Mouse (Mus musculus) liver, postnatal 0 days (tissue): ENCODE measurements around the gene Sgpp2.

Experiments
- CTCF ChIP-seq: sonication (generic); IDR thresholded peaks from 2 replicates; pipeline ENCODE4 v1.5.1; 2016; ENCODE audit warnings: antibody characterized with exemption, low read depth
- EP300 ChIP-seq: IDR thresholded peaks from 2 replicates; pipeline ENCODE4 v1.6.1; 2016; ENCODE audit warnings: antibody characterized with exemption, low read depth, mild to moderate bottlenecking

DNA sequence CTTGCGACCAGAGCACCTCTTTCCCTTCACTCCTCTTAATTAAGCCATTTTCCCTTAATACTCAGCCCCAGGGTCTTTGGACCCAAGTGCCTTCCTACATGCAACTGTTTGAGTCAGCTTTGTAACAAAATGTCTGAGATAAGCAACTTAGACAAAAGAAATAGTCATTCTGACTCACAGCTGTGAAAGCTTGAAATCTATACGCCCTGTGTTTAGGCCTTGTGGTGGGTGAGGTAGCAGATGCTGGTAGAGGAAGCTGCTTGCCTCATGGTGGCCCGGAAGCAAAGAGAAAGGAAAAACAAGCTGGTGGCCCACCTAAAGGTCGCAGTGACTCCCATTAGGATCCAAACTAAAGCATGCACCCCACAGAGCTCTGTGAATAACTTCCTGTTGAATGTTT is 77.7 kb downstream of the Sgpp2 start:
- TF ChIP-seq CTCF (no peak), EP300 (no peak)
